Mouse (Mus musculus): ENCODE measurements around the gene Lama4. TPM values are rescaled to one million over a fixed set of nuclear protein-coding genes. Genes with fewer than 3 reads are reported as not detected.
A peak's percentile ranks its signal among the peaks of the same experiment; 100 is the strongest.

Lama4 gene
- polyA plus RNA-seq, 1 experiment from 2014 or later, result 22.3 TPM

DNA sequence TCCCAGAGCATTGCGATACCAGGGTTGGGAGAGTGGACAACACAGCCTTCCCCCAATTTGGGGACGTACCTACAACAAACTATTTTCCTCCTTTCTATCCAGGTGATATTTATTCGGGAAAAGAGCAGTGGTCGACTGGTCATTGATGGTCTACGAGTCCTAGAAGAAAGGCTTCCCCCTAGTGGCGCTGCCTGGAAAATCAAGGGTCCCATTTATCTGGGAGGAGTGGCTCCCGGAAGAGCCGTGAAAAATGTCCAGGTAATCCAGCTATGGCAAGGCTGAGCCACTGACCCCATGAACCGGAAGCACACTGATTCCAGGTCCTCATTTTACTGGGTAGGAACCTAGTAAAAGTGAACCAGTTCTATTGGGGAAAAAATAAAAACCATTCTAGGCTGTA is 131.7 kb downstream of the Lama4 start:
- no peak overlapping the region for H3K4me3 ChIP-seq
- 92% methylated on average over 9 of the region's 9 CpGs for WGBS
- H3K9ac ChIP-seq, result no peak overlapping the region
- no peaks in the 10 kb centered on the region for H3K27me3 ChIP-seq
- no peak for ATAC-seq (ENCODE audit: low FRiP score)
- H3K4me2 ChIP-seq, result no peak overlapping the region
- H3K27ac ChIP-seq, result no peak overlapping the region
- 0 out of 2 replicates have a peak, but pooled peaks cover 5% of the 10 kb centered on the region for H3K9me3 ChIP-seq
- H3K4me1 ChIP-seq (replicated peaks), result no peaks in the 10 kb centered on the region
- H3K36me3 ChIP-seq, result no peaks in the 10 kb centered on the region; the same call in 1 of the 2 replicates

DNA sequence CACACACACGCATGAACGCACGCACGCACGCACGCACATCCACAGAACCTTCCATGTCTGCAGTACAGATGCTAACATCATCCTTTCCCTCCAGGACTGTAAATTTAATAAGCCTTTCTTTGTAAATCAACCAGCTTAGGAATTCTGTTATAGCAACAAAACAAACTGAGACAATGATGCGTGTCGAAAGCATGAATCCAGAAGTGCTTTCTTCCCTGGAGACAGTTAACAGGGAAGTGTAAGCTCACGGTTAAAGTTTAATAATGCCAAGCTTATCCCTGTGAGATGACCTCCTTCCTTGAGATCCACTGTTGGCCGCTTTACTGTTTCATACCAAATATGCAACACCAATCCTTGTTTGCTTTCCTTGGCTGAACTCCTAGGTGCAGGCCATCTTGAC is 133.4 kb downstream of the Lama4 start:
- no peak for ATAC-seq (ENCODE audit: low FRiP score)
- H3K27me3 ChIP-seq, result no peaks in the 10 kb centered on the region
- WGBS, result 93% methylated on average over 10 of the region's 10 CpGs
- no peaks in the 10 kb centered on the region for H3K36me3 ChIP-seq
- no peak overlapping the region for H3K9ac ChIP-seq
- H3K4me1 ChIP-seq (replicated peaks), result no peaks in the 10 kb centered on the region
- no peak overlapping the region for H3K4me3 ChIP-seq
- 0 out of 2 replicates have a peak, but pooled peaks cover 5% of the 10 kb centered on the region for H3K9me3 ChIP-seq
- no peak overlapping the region for H3K27ac ChIP-seq
- no peak overlapping the region for H3K4me2 ChIP-seq

GRCm38 (mm10) chr10:39104803-39105449 is 139.6 kb downstream of the Lama4 start:
- WGBS, result 96% methylated on average over 8 of the region's 8 CpGs
- Histone ChIP-seq H3K4me3 (no peak overlapping the region), H3K4me2 (no peak overlapping the region), H3K4me1 (replicated peaks) (peaks cover 5% of the 10 kb centered on the region; the same call in 1 of the 2 replicates), H3K27me3 (no peaks in the 10 kb centered on the region), H3K9me3 (0 out of 2 replicates have a peak, but pooled peaks cover 5% of the 10 kb centered on the region), H3K36me3 (no peaks in the 10 kb centered on the region), H3K9ac (no peak overlapping the region), H3K27ac (no peak overlapping the region)
- no peak for ATAC-seq (ENCODE audit: low FRiP score)

DNA sequence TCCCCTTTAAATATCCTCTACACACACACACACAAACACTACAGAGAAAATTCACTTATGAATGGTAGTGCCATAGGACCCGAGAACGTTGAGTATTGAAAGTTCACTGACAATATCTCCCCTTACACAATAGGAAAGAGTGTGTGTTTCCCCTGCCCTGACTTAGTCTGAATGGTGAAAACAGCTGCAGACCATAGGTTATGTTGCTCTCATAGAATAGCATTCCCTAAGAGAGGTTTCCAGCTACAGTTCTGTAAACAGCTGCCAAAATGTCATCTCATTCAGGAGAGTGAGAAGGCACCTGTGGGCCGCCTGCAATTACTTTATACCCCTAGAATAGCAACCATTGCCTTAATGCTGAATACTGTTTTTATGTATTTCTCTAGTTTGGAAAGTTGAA is 141.1 kb downstream of the Lama4 start:
- Histone ChIP-seq H3K36me3 (no peaks in the 10 kb centered on the region), H3K4me1 (replicated peaks) (peaks cover 8% of the 10 kb centered on the region; the same call in 1 of the 2 replicates), H3K27me3 (no peaks in the 10 kb centered on the region), H3K27ac (no peak overlapping the region), H3K4me3 (no peak overlapping the region), H3K4me2 (no peak overlapping the region), H3K9me3 (no peaks in the 10 kb centered on the region), H3K9ac (no peak overlapping the region)
- no peak for ATAC-seq (ENCODE audit: low FRiP score)
- 65% methylated on average over 3 of the region's 3 CpGs for WGBS

DNA sequence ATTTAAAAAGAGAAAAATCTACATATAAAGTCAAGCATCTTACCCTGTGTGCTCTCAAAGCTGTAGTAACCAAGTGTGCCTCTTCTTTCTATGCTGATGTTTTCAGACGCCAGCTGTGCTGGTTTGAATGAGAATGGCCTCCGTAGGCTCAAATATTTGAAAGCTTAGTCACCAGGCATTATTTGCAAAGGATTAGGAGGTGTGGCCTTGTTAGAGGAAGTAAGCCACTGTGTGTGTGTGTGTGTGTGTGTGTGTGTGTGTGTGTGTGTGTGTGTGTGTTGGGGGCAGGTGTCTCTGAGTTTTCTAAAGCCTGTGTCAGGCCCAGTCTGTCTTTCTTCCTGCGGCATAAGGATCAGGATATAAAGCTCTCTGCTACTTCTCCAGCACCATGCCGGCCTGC is 141.6 kb downstream of the Lama4 start:
- Histone ChIP-seq H3K4me1 (replicated peaks) (peaks cover 8% of the 10 kb centered on the region; the same call in 1 of the 2 replicates), H3K4me2 (no peak overlapping the region), H3K36me3 (no peaks in the 10 kb centered on the region), H3K9me3 (no peaks in the 10 kb centered on the region), H3K9ac (no peak overlapping the region), H3K27ac (no peak overlapping the region), H3K4me3 (no peak overlapping the region), H3K27me3 (no peaks in the 10 kb centered on the region)
- 49% methylated on average over 4 of the region's 4 CpGs for WGBS
- ATAC-seq (ENCODE audit: low FRiP score), result no peak

GRCm38 (mm10) chr10:39108837-39109488 is 143.6 kb downstream of the Lama4 start:
- Histone ChIP-seq H3K27me3 (no peaks in the 10 kb centered on the region), H3K4me3 (no peak overlapping the region), H3K36me3 (no peaks in the 10 kb centered on the region), H3K4me2 (no peak overlapping the region), H3K4me1 (replicated peaks) (peaks cover 8% of the 10 kb centered on the region; the same call in 1 of the 2 replicates), H3K27ac (0 out of 2 replicates have a peak overlapping the region, but pooled peaks have one; percentile 42), H3K9me3 (no peaks in the 10 kb centered on the region), H3K9ac (no peak overlapping the region)
- ATAC-seq (ENCODE audit: low FRiP score), result no peak
- WGBS, result 66% methylated on average over 10 of the region's 10 CpGs

- Histone ChIP-seq H3K4me3 (no peak overlapping the region), H3K27me3 (no peaks in the 10 kb centered on the region), H3K9me3 (no peaks in the 10 kb centered on the region), H3K4me2 (no peak overlapping the region), H3K4me1 (replicated peaks) (peaks cover 8% of the 10 kb centered on the region; the same call in 1 of the 2 replicates), H3K27ac (peak overlapping the region; percentile 63), H3K9ac (no peak overlapping the region), H3K36me3 (no peaks in the 10 kb centered on the region)
- WGBS, result 53% methylated on average over 4 of the region's 4 CpGs
- peak; percentile 41; the same call in 1 of the 2 replicates for ATAC-seq (ENCODE audit: low FRiP score)
Measured at GRCm38 (mm10) chr10:39109489-39109874, 144.2 kb downstream of the Lama4 start.

- ATAC-seq (ENCODE audit: low FRiP score), result peak; percentile 46; the same call in 1 of the 2 replicates
- no peaks in the 10 kb centered on the region for H3K4me1 ChIP-seq (replicated peaks)
Measured at GRCm38 (mm10) chr10:39121412-39121811, 156.1 kb downstream of the Lama4 start.

DNA sequence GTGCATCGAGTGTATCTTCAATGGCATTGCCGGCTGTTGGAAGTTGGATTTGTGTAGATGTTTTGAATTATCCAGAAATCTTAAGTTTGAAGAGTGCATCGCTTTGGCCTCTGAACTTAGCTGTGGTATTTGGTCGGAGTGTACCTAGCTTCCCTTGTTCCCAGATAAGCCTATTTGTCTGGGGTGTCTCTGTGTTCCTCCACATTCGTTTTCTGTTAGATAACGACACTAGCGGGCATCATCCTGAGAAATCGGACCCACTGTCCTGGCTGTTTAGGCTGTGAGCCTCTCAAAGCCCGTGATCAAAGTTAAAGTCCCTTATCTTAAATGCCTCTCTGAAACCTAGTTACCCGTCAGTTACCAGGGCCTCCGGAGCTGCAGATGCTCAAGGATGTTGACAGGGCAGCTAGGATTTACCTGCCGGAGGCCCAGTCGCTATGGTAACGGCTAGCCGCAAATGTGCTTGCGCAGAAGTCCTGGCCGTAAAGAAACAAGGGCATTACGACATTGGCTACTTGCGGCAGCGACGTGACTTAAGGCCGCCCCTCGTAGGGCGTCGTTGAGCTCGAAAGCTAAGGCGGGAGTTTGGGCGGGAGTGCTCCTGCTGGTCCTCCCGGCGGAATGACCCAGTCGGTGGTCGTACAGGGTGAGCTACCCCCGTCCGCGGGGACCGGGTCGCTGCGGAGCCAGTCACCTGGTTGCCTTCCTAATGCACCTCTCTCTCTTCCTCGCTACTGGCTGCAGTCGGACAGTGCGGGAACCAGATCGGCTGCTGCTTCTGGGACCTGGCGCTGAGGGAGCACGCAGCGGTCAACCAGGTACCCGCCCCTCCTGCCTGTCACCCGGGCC is 168.4 kb downstream of the Lama4 start, which contains the start of the genes Fam229b and Tube1:
Gene Fam229b, minus strand, starts transcription at position 453 of the 849 bp plus-strand sequence.
Gene Tube1, plus strand, starts transcription at position 515 of the 849 bp plus-strand sequence.
- peak within 1 kb of the TSS; percentile 84 for H3K9ac ChIP-seq
- H3K4me2 ChIP-seq, result peak within 1 kb of the TSS; percentile 94
- H3K27ac ChIP-seq, result peak within 1 kb of the TSS; percentile 82
- peak within 1 kb of the TSS; percentile 72 for H3K4me3 ChIP-seq
- WGBS, result 5% methylated on average over 47 of the region's 47 CpGs
- no peaks in the 10 kb centered on the region for H3K27me3 ChIP-seq
- H3K36me3 ChIP-seq, result peaks cover 19% of the 10 kb centered on the region
- H3K4me1 ChIP-seq (replicated peaks), result peaks cover 31% of the 10 kb centered on the region
- no peaks in the 10 kb centered on the region for H3K9me3 ChIP-seq
- ATAC-seq (ENCODE audit: low FRiP score), result peak; percentile 92

More at GRCm38 (mm10) chr10:39121412-39121811, 156.1 kb downstream of the Lama4 start:
- peaks cover 3% of the 10 kb centered on the region; the same call in 1 of the 2 replicates for H3K36me3 ChIP-seq
- H3K9ac ChIP-seq, result no peak overlapping the region
- no peak overlapping the region for H3K4me3 ChIP-seq
- H3K9me3 ChIP-seq, result no peaks in the 10 kb centered on the region
- no peak overlapping the region for H3K4me2 ChIP-seq
- no peak overlapping the region for H3K27ac ChIP-seq
- WGBS, result 41% methylated on average over 4 of the region's 4 CpGs
- no peaks in the 10 kb centered on the region for H3K27me3 ChIP-seq

GRCm38 (mm10) chr10:39137766-39138165 is 172.5 kb downstream of the Lama4 start:
- Histone ChIP-seq H3K4me3 (no peak overlapping the region), H3K4me2 (no peak overlapping the region), H3K9ac (peak overlapping the region; percentile 8; the same call in 1 of the 2 replicates), H3K9me3 (no peaks in the 10 kb centered on the region), H3K4me1 (replicated peaks) (peaks cover 31% of the 10 kb centered on the region), H3K27ac (no peak overlapping the region), H3K36me3 (peaks cover 32% of the 10 kb centered on the region), H3K27me3 (no peaks in the 10 kb centered on the region)
- WGBS, result 96% methylated on average over 3 of the region's 3 CpGs
- no peak for ATAC-seq (ENCODE audit: low FRiP score)

GRCm38 (mm10) chr10:39138761-39139160 is 173.4 kb downstream of the Lama4 start:
- H3K36me3 ChIP-seq, result peaks cover 36% of the 10 kb centered on the region
- H3K9me3 ChIP-seq, result no peaks in the 10 kb centered on the region
- H3K4me1 ChIP-seq (replicated peaks), result peaks cover 25% of the 10 kb centered on the region
- no peak overlapping the region for H3K27ac ChIP-seq
- no peak overlapping the region for H3K9ac ChIP-seq
- WGBS, result 90% methylated on average over 6 of the region's 6 CpGs
- no peak overlapping the region for H3K4me2 ChIP-seq
- no peak for ATAC-seq (ENCODE audit: low FRiP score)
- no peak overlapping the region for H3K4me3 ChIP-seq
- H3K27me3 ChIP-seq, result no peaks in the 10 kb centered on the region

DNA sequence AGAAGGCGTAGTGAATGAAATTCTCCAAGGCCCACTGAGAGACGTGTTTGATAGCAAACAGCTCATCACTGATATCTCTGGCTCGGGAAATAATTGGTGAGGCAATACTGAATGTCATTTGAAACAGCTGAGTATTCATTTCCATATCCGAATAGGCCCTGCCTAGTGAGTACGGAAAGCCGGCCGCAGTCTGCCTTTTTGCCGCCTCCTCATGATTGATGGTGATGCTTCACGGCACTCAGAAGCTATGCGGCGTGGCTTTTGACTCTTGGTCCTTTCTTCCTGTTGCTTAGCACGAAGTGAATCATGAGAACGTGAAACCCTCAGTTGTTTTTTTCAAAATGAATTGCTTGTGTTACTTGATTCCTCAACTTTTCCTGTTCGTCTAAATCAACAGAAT is 175.5 kb downstream of the Lama4 start:
- WGBS, result 40% methylated on average over 14 of the region's 14 CpGs
- peaks cover 50% of the 10 kb centered on the region for H3K36me3 ChIP-seq

More for the DNA sequence above, 175.5 kb downstream of the Lama4 start:
- Histone ChIP-seq H3K9me3 (no peaks in the 10 kb centered on the region), H3K9ac (no peak overlapping the region), H3K4me2 (no peak overlapping the region), H3K27me3 (no peaks in the 10 kb centered on the region), H3K4me3 (no peak overlapping the region), H3K4me1 (replicated peaks) (peaks cover 11% of the 10 kb centered on the region), H3K27ac (no peak overlapping the region)
- no peak for ATAC-seq (ENCODE audit: low FRiP score)
